ENCODE assay signal across 8 mouse cellular contexts in the genomic region with DNA sequence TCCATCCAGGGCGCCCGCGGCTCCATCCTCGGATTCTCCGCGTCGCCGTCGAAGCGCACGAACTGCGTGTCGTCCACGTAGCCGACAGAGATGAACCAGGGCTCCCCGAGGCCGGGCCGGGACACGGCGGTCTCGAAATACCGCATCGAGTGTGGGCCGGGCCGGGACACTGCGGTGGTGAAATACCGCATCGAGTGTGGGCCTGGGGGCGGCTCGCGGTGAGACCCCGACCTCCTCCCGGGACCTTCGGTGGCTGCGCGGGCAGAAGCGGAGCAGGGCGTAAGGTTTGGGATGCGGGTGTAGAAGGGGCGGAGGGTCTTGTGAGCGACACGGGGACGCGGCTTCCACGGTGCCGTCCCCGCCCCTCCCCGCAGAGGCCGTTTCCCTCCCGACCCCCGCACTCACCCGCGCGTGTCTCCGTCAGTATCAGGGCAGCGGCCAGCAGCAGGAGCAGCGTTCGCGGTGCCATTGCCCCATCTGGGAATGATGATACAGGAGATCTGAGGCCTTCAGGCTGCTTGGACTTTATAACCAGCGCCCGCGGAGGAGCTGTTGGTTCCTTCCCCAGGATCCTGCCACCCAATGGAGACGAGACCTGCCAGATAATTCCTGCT. TPM values are rescaled to one million over a fixed set of nuclear protein-coding genes. Genes with fewer than 3 reads are reported as not detected.
DNase-seq lines count a peak whose midpoint lies in the region; ATAC-seq and TF ChIP-seq lines count a peak whose summit lies in the region.

Gm8909 (minus strand) TSS at position 499 of the 614 bp plus-strand sequence.

- peak within 1 kb of the TSS; percentile 40 for H3K4me3 ChIP-seq in heart, adult 2 months
- peak within 1 kb of the TSS; percentile 57 for H3K4me3 ChIP-seq in bone marrow macrophage, adult 2 months (ENCODE audit: insufficient read depth, low read length)
- H3K4me3 ChIP-seq in hindbrain, postnatal 0 days (ENCODE audit: low read length) = peak within 1 kb of the TSS; percentile 29
- peak within 1 kb of the TSS; percentile 14; the same call in 1 of the 2 replicates for H3K4me3 ChIP-seq in midbrain, embryonic 11.5 days (ENCODE audit: low read depth, low read length)

- H3K4me2 ChIP-seq in hindbrain, postnatal 0 days (ENCODE audit: low read depth, low read length) = peak within 1 kb of the TSS; percentile 36
- peak within 1 kb of the TSS; percentile 30 for H3K4me2 ChIP-seq in midbrain, embryonic 11.5 days

- no peak for TF ChIP-seq CTCF in heart, adult 2 months (IDR thresholded peaks at IDR 0.05)
- TF ChIP-seq CTCF in bone marrow macrophage, adult 2 months (IDR thresholded peaks at IDR 0.05; ENCODE audit: low read depth, low read length) = no peak
- TF ChIP-seq CTCF in hindbrain, postnatal 0 days (IDR thresholded peaks at IDR 0.05; ENCODE audit: low read depth) = no peak

- H3K27ac ChIP-seq in heart, adult 2 months = no peak within 1 kb of the TSS
- H3K27ac ChIP-seq in bone marrow macrophage, adult 2 months (ENCODE audit: insufficient read depth, low read depth, low read length) = no peak within 1 kb of the TSS
- no peak within 1 kb of the TSS for H3K27ac ChIP-seq in hindbrain, postnatal 0 days
- no peak within 1 kb of the TSS for H3K27ac ChIP-seq in midbrain, embryonic 11.5 days (ENCODE audit: low read depth, low read length)

- no peaks in the 10 kb centered on the region for H3K36me3 ChIP-seq in heart, adult 2 months (ENCODE audit: control insufficient read depth, insufficient read depth, low read length)
- no peaks in the 10 kb centered on the region for H3K36me3 ChIP-seq in hindbrain, postnatal 0 days (ENCODE audit: insufficient read depth, low read length)
- no peaks in the 10 kb centered on the region for H3K36me3 ChIP-seq in midbrain, embryonic 11.5 days (ENCODE audit: control insufficient read depth, insufficient read depth, low read length)

- ATAC-seq in hindbrain, postnatal 0 days = no peak
- no peak for ATAC-seq in midbrain, embryonic 11.5 days (ENCODE audit: low FRiP score)

- H3K27me3 ChIP-seq in heart, adult 2 months (ENCODE audit: control insufficient read depth, insufficient read depth, low read length) = peaks cover 15% of the 10 kb centered on the region
- H3K27me3 ChIP-seq in hindbrain, postnatal 0 days (ENCODE audit: insufficient read depth, low read length) = peaks cover 48% of the 10 kb centered on the region
- peaks cover 52% of the 10 kb centered on the region for H3K27me3 ChIP-seq in midbrain, embryonic 11.5 days (ENCODE audit: control insufficient read depth, insufficient read depth, low read length)

- no peaks in the 10 kb centered on the region for H3K4me1 ChIP-seq in heart, adult 2 months (ENCODE audit: control insufficient read depth, insufficient read depth, low read length)
- H3K4me1 ChIP-seq in bone marrow macrophage, adult 2 months (ENCODE audit: control insufficient read depth, insufficient read depth, low read length) = no peaks in the 10 kb centered on the region
- H3K4me1 ChIP-seq in hindbrain, postnatal 0 days (ENCODE audit: insufficient read depth, low read length) = no peaks in the 10 kb centered on the region
- H3K4me1 ChIP-seq in midbrain, embryonic 11.5 days (ENCODE audit: control insufficient read depth, insufficient read depth, low read length) = no peaks in the 10 kb centered on the region

- peak within 1 kb of the TSS; percentile 54 for H3K9ac ChIP-seq in heart, adult 2 months (ENCODE audit: low read depth, low read length)
- H3K9ac ChIP-seq in hindbrain, postnatal 0 days (replicated peaks; ENCODE audit: low read length) = no peak within 1 kb of the TSS
- no peak within 1 kb of the TSS for H3K9ac ChIP-seq in midbrain, embryonic 11.5 days (ENCODE audit: low read length)

- no peak for DNase-seq in heart, adult 2 months
- no peak for DNase-seq in heart, adult 8-10 months (ENCODE audit: low spot score)
- DNase-seq in hindbrain, postnatal 0 days (ENCODE audit: low spot score) = no peak
- peak; percentile 87 for DNase-seq in midbrain, embryonic 11.5 days (ENCODE audit: low spot score, missing footprints)
- no peak for DNase-seq in embryo, embryonic 9.5 days (ENCODE audit: extremely low spot score)
- DNase-seq in adipocyte (ENCODE audit: low spot score) = no peak
- no peak for DNase-seq in left cerebral cortex, postnatal 14 days (ENCODE audit: low spot score in 2 of 2)

- 3% methylated on average over 63 of the region's 63 CpGs for WGBS in heart, adult 2 months
- 1% methylated on average over 63 of the region's 63 CpGs for WGBS in hindbrain, postnatal 0 days
- WGBS in midbrain, embryonic 11.5 days = 1% methylated on average over 63 of the region's 63 CpGs

- no peaks in the 10 kb centered on the region for H3K79me2 ChIP-seq in heart, adult 2 months (replicated peaks; ENCODE audit: control insufficient read depth, insufficient read depth, low read length)

- TF ChIP-seq POLR2A in heart, adult 2 months (IDR thresholded peaks at IDR 0.05; ENCODE audit: insufficient read depth, low read depth, low read length) = no peak
- TF ChIP-seq POLR2A in bone marrow macrophage, adult 2 months (IDR thresholded peaks at IDR 0.05; ENCODE audit: borderline replicate concordance, low read depth, low read length) = no peak

- H3K9me3 ChIP-seq in hindbrain, postnatal 0 days (ENCODE audit: low read length) = no peaks in the 10 kb centered on the region
- no peaks in the 10 kb centered on the region for H3K9me3 ChIP-seq in midbrain, embryonic 11.5 days (ENCODE audit: control insufficient read depth, low read length)

- no peak for TF ChIP-seq EP300 in heart, adult 2 months (IDR thresholded peaks at IDR 0.05; ENCODE audit: insufficient read depth, low read depth, low read length)

- intact Hi-C loops in heart, adult 2 months (cut with DNase I) = no loop called here
- intact Hi-C loops in left cerebral cortex, postnatal 14 days (cut with DNase I) = no loop called here

RNA-seq across cellular contexts. Expression of gene Gm8909, which starts in this region (rescaled TPM):
- under 1 TPM in 1 of 2 experiments, not detected in 1; 0.29 TPM for total RNA-seq in heart, adult 2 months (2021)
- polyA plus RNA-seq in heart, adult 2 months (2012; rRNA removed) = not detected in 2 replicates
- total RNA-seq in heart, adult 8-10 months (2022) = not detected
- polyA plus RNA-seq in bone marrow macrophage, adult 2 months (2012; ENCODE audit: insufficient read depth, insufficient read length, missing spikeins) = 3.6 TPM in 1 of 2 replicates, not detected in the other
- not detected in 2 replicates for total RNA-seq in hindbrain, postnatal 0 days (2014; rRNA removed)
- polyA plus RNA-seq in hindbrain, postnatal 0 days (2015; fragmentation: Nextera tagmentation; extraction: Ambion mirVana) = 0.28 and 0.35 TPM in 2 replicates
- polyA plus RNA-seq in midbrain, embryonic 11.5 days (2014; fragmentation: Nextera tagmentation; extraction: Ambion mirVana) = 0.16 TPM in 1 of 2 replicates, not detected in the other
- total RNA-seq in left cerebral cortex, postnatal 14 days (2021) = not detected

Comparison
In these comparisons a context has a peak if more than half of its experiments do, and no peak if none do; other contexts are left out.
1. Peak in DNase-seq, H3K4me3 ChIP-seq and H3K4me2 ChIP-seq in midbrain, embryonic 11.5 days; RNA of the gene not detected or under 1 TPM.